Mouse (Mus musculus): ENCODE data around the gene Nubp2. TPM values are rescaled to one million over a fixed set of nuclear protein-coding genes. Genes with fewer than 3 reads are reported as not detected.

The Nubp2 gene
- polyA plus RNA-seq, 1 experiment = 38.5 TPM

DNA sequence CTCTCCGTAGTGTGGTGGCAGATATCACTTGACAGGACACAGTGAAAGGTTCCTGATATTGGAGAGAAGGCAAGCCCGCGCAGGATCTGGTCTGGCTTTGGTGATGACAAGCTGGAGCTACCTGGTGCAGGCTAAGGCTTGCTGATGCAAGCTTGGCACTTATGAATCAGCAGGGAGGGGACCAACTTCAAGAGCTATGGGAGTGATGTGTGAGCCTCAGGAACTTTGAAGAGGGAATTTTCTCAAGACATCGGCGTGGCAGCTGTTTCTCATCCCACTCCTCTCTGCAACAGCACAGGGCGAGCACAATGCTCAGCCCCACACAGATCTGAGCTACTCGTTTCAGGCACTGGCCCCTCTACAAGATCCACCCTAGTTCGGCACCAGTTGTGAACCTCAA, 46.3 kb downstream of the Nubp2 start, which contains the start of gene Hagh:
TSS of gene Hagh (plus strand) at position 302 of the 400 bp plus-strand sequence.
- no peak within 1 kb of the TSS for H3ac ChIP-seq (ENCODE audit: control insufficient read depth, insufficient read length)
- no peak within 1 kb of the TSS for H3K4me3 ChIP-seq
- no peaks in the 10 kb centered on the region for H3K36me3 ChIP-seq (ENCODE audit: control insufficient read depth, insufficient read depth)
- no peak within 1 kb of the TSS for H3K4me2 ChIP-seq (ENCODE audit: low read depth)
- peaks cover 5% of the 10 kb centered on the region for H3K27me3 ChIP-seq (ENCODE audit: control insufficient read depth, insufficient read depth, insufficient read length)
- no peak for TF ChIP-seq POLR2AphosphoS2 (IDR thresholded peaks at IDR 0.05; ENCODE audit: insufficient read length, low read depth)
- TF ChIP-seq TCF12 (IDR thresholded peaks at IDR 0.05; ENCODE audit: insufficient read depth, poor library complexity, severe bottlenecking) = no peak
- no peak for TF ChIP-seq POLR2A (IDR thresholded peaks at IDR 0.05; ENCODE audit: insufficient read length, low read depth)
- no peak for TF ChIP-seq MAX (IDR thresholded peaks at IDR 0.05; ENCODE audit: low read depth)
- TF ChIP-seq USF1 (IDR thresholded peaks at IDR 0.05; ENCODE audit: low read depth) = no peak
- no peak for TF ChIP-seq CEBPB (IDR thresholded peaks at IDR 0.05; ENCODE audit: insufficient read depth, poor library complexity, severe bottlenecking)
- TF ChIP-seq MYOG (IDR thresholded peaks at IDR 0.05; ENCODE audit: control insufficient read depth in 1 of 3, insufficient read depth in 1 of 3, insufficient read length in 2 of 3, low read depth in 2 of 3) = no peak
- TF ChIP-seq TCF3 (IDR thresholded peaks at IDR 0.05; ENCODE audit: insufficient read length, low read depth) = no peak
- no peak for TF ChIP-seq REST (IDR thresholded peaks at IDR 0.05; ENCODE audit: insufficient read depth, insufficient read length)
- TF ChIP-seq MYOD1 (IDR thresholded peaks at IDR 0.05; ENCODE audit: control insufficient read depth in 1 of 3, insufficient read length in 2 of 3, low read depth in 2 of 3) = no peak
- TF ChIP-seq E2F4 (IDR thresholded peaks at IDR 0.05; ENCODE audit: insufficient read depth) = no peak
- H3K79me2 ChIP-seq (ENCODE audit: control insufficient read depth, insufficient read depth) = no peaks in the 10 kb centered on the region

Other genes starting within 250 kb of the Nubp2 start
- gene Slc9a3r2, start 236.0 kb downstream of the Nubp2 start, polyA plus RNA-seq (2012; fragmentation: generic; extraction: Trizol) = 19.1 TPM
- gene Npw, start 227.9 kb downstream of the Nubp2 start, polyA plus RNA-seq (2012; fragmentation: generic; extraction: Trizol) = not detected
- 49.7 TPM for gene Zfp598, start 216.7 kb downstream of the Nubp2 start, polyA plus RNA-seq (2012; fragmentation: generic; extraction: Trizol)
- gene Syngr3, start 196.4 kb downstream of the Nubp2 start, polyA plus RNA-seq (2012; fragmentation: generic; extraction: Trizol) = 0.29 TPM
- 47.7 TPM for gene Gfer, start 190.2 kb downstream of the Nubp2 start, polyA plus RNA-seq (2012; fragmentation: generic; extraction: Trizol)
- 0.54 TPM for gene Noxo1, start 190.1 kb downstream of the Nubp2 start, polyA plus RNA-seq (2012; fragmentation: generic; extraction: Trizol)
- 66.6 TPM for gene Tbl3, start 178.7 kb downstream of the Nubp2 start, polyA plus RNA-seq (2012; fragmentation: generic; extraction: Trizol)
- 0.36 TPM for gene Rnf151, start 168.3 kb downstream of the Nubp2 start, polyA plus RNA-seq (2012; fragmentation: generic; extraction: Trizol)
- gene Rps2, start 168.2 kb downstream of the Nubp2 start, polyA plus RNA-seq (2012; fragmentation: generic; extraction: Trizol) = 178 TPM
- gene Ndufb10, start 161.9 kb downstream of the Nubp2 start, polyA plus RNA-seq (2012; fragmentation: generic; extraction: Trizol) = 547 TPM
- 1.7 TPM for gene Rpl3l, start 158.5 kb downstream of the Nubp2 start, polyA plus RNA-seq (2012; fragmentation: generic; extraction: Trizol)
- gene Msrb1, start 149.7 kb downstream of the Nubp2 start, polyA plus RNA-seq (2012; fragmentation: generic; extraction: Trizol) = 73.9 TPM
- not detected for gene Hs3st6, start 133.4 kb downstream of the Nubp2 start, polyA plus RNA-seq (2012; fragmentation: generic; extraction: Trizol)
- gene Meiob, start 82.1 kb downstream of the Nubp2 start, polyA plus RNA-seq (2012; fragmentation: generic; extraction: Trizol) = not detected
- 58.3 TPM for gene Hagh, start 46.2 kb downstream of the Nubp2 start, polyA plus RNA-seq (2012; fragmentation: generic; extraction: Trizol)
- gene Fahd1, start 36.0 kb downstream of the Nubp2 start, polyA plus RNA-seq (2012; fragmentation: generic; extraction: Trizol) = 9.5 TPM
- gene Igfals, start 20.4 kb downstream of the Nubp2 start, polyA plus RNA-seq (2012; fragmentation: generic; extraction: Trizol) = not detected
- 46.6 TPM for gene Spsb3, start 294 bp upstream of the Nubp2 start, polyA plus RNA-seq (2012; fragmentation: generic; extraction: Trizol)
- 12.5 TPM for gene Eme2, start 8.7 kb upstream of the Nubp2 start, polyA plus RNA-seq (2012; fragmentation: generic; extraction: Trizol)
- gene Mrps34, start 8.8 kb upstream of the Nubp2 start, polyA plus RNA-seq (2012; fragmentation: generic; extraction: Trizol) = 142 TPM
- 23.7 TPM for gene Nme3, start 10.2 kb upstream of the Nubp2 start, polyA plus RNA-seq (2012; fragmentation: generic; extraction: Trizol)
- 47.6 TPM for gene Mapk8ip3, start 50.6 kb upstream of the Nubp2 start, polyA plus RNA-seq (2012; fragmentation: generic; extraction: Trizol)
- gene Jpt2, start 74.3 kb upstream of the Nubp2 start, polyA plus RNA-seq (2012; fragmentation: generic; extraction: Trizol) = 16.3 TPM
- 3.5 TPM for gene Cramp1l, start 129.4 kb upstream of the Nubp2 start, polyA plus RNA-seq (2012; fragmentation: generic; extraction: Trizol)
- 8.9 TPM for gene Ift140, start 129.7 kb upstream of the Nubp2 start, polyA plus RNA-seq (2012; fragmentation: generic; extraction: Trizol)
- 0.43 TPM for gene Tmem204, start 197.2 kb upstream of the Nubp2 start, polyA plus RNA-seq (2012; fragmentation: generic; extraction: Trizol)
- gene Telo2, start 229.6 kb upstream of the Nubp2 start, polyA plus RNA-seq (2012; fragmentation: generic; extraction: Trizol) = 14.4 TPM
- gene Ptx4, start 234.4 kb upstream of the Nubp2 start, polyA plus RNA-seq (2012; fragmentation: generic; extraction: Trizol) = not detected
- gene Clcn7, start 247.0 kb upstream of the Nubp2 start, polyA plus RNA-seq (2012; fragmentation: generic; extraction: Trizol) = 22.9 TPM